Mouse (Mus musculus): ENCODE measurements around the gene Pth2.

GRCm38 (mm10) chr7:45167761-45168445 is 12.9 kb upstream of the Pth2 start:
- TF ChIP-seq POLR2A (IDR thresholded peaks at IDR 0.05; ENCODE audit: control insufficient read depth, low read depth, low read length) (no peak), CTCF (IDR thresholded peaks at IDR 0.05; ENCODE audit: control insufficient read depth, insufficient read depth, insufficient replicate concordance, low read depth, low read length) (no peak)

Data from testis, adult 2 months (tissue).